Mouse (Mus musculus) frontal cortex, postnatal 25 days (tissue): ENCODE results near the gene Olfr988.
"Not testable (repeated sequence)": the region's sequence is repeated elsewhere in the genome, so short reads cannot be mapped to it uniquely, and the experiment has no call there.

Source experiments
- DNase-seq, 2 experiments: peaks; one replicate each; pipeline ENCODE4 v3.0.0; 2022; ENCODE audit warnings: low spot score in 2 of 2

The Olfr988 gene

DNA sequence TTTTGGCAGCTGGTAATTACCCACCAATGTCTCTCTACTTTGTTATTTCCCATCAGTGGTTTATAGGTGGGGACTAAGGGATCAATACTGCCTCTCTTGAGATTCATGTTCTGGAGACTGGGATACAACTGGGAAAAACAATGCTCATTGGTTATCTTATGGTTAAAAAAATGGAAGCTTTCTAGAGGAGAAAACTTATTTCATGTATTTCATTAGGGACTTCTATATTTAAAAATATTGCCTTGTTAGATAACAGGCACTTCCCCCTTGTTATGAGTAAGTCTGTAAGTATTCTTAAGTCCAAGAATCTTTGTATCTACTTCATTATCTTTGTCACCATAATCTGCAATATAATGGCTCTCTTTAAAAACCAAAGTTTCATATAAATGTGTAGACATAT, at the start of gene Olfr988:
TSS of gene Olfr988 (minus strand) at position 101 of the 400 bp plus-strand sequence.
- not testable (repeated sequence) for DNase-seq

DNA sequence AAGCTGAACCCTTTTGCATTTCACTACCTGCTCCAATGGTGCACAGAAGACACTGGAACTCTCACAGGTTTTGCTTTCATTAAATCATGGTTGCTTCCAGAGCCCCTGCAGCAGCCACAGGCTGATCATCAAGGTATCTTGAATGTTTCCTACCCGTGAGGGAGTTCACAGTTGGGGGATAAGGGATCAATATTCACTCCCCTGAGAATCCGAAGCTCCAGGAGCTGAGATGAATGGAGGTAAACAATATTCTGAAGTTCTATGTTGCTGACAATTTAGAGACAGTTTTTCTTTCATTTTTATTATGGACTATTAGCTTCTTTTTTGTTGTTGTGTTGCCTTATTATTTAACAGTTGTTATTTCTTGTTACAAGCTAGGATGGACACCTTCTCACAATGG, 46.3 kb upstream of the Olfr988 start, which contains the start of gene Olfr992:
TSS of gene Olfr992 (minus strand) at position 101 of the 400 bp plus-strand sequence.
- DNase-seq: no peak

DNA sequence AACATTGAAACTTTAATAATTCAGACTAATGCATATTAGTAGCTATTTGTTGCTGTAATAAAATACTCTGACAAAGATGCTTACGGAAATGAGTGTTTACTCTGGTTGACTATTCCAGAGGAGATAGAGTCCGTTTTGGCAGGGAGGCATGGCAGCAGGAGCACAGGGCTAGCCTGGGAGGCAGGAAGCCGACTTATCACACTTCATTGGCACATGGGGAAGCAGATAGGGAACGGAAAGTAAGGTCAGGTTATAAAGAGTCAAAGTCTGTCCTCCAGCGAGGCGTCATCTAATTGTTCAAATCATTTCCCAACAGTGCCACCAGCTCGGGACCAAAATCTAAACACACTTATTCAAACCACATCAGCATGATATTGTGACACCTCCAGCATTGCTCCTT, 23.1 kb downstream of the Olfr988 start:
- DNase-seq: no peak

DNA sequence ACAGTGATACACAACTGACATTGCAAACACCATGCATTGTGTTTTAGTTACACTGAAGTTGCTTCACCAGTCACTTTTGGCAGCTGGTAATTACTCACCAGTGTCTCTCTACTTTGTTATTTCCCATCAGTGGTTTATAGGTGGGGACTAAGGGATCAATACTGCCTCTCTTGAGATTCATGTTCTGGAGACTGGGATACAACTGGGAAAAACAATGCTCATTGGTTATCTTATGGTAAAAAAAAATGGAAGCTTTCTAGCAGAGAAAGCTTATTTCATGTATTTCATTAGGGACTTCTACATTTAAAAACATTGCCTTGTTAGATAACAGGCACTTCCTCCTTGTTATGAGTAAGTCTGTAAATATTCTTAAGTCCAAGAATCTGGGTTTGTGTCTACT, 23.8 kb downstream of the Olfr988 start, which contains the start of gene Olfr987:
TSS of gene Olfr987 (minus strand) at position 101 of the 400 bp plus-strand sequence.
- not testable (repeated sequence) for DNase-seq

DNA sequence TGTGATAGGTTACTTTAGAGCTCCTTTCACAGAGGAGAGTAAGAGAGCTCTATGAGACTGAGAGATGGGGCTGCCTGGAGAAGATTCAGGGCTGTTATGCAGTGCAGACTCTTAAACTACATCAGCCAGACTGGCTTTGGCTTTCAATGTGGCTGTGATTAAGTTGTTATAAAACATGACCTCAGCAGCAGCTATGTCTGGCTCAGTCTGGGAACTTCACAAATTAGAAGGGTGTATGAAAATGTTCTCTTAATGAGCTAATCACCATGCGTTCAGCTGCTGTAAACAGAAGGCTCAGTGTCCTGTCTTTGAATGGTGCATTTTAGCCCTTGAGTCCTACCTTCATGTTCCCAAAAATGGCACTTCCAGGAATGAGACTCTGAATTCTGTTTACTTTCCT, 43.9 kb downstream of the Olfr988 start:
- DNase-seq: no peak
